Mouse (Mus musculus) ovary, adult 18-20 months (tissue): Measurements from ENCODE around the gene Krtap24-1.

Source experiments
- DNase-seq: peaks from one replicate; pipeline ENCODE4 v3.0.0; 2022; ENCODE audit warnings: low spot score, mixed read lengths

Gene Krtap24-1

GRCm38 (mm10) chr16:88611922-88612321 lies at the start of gene Krtap24-1:
TSS of gene Krtap24-1 (minus strand) at chr16:88612279.
- no peak for DNase-seq

- DNase-seq, result no peak
These were observed 45.3 kb upstream of the Krtap24-1 start for GRCm38 (mm10) chr16:88657426-88657825.

- no peak for DNase-seq
These were observed 39.9 kb upstream of the Krtap24-1 start for GRCm38 (mm10) chr16:88651952-88652351.

GRCm38 (mm10) chr16:88651082-88651481 lies 39.0 kb upstream of the Krtap24-1 start:
- no peak for DNase-seq

- no peak for DNase-seq
These were observed 35.3 kb upstream of the Krtap24-1 start, which contains the start of gene Krtap26-1 for GRCm38 (mm10) chr16:88647358-88647846. TSS of gene Krtap26-1 (minus strand) at chr16:88647796.

- no peak for DNase-seq
These were observed 34.5 kb upstream of the Krtap24-1 start for GRCm38 (mm10) chr16:88646366-88647111.

- no peak for DNase-seq
These were observed 28.0 kb upstream of the Krtap24-1 start for GRCm38 (mm10) chr16:88640053-88640452.

- DNase-seq, result no peak
These were observed 23.1 kb upstream of the Krtap24-1 start for GRCm38 (mm10) chr16:88635142-88635541.

GRCm38 (mm10) chr16:88631474-88631873 lies 19.4 kb upstream of the Krtap24-1 start:
- DNase-seq, result no peak

GRCm38 (mm10) chr16:88627566-88627965 lies 15.5 kb upstream of the Krtap24-1 start, which contains the start of gene 2310079G19Rik:
TSS of gene 2310079G19Rik (minus strand) at chr16:88627666.
- DNase-seq, result no peak

GRCm38 (mm10) chr16:88612712-88613111 lies 633 bp upstream of the Krtap24-1 start:
- DNase-seq, result no peak

GRCm38 (mm10) chr16:88604570-88604969 lies 7.5 kb downstream of the Krtap24-1 start:
- DNase-seq, result no peak

GRCm38 (mm10) chr16:88602464-88602863 lies 9.6 kb downstream of the Krtap24-1 start:
- no peak for DNase-seq

GRCm38 (mm10) chr16:88600303-88600702 lies 11.8 kb downstream of the Krtap24-1 start:
- no peak for DNase-seq

GRCm38 (mm10) chr16:88599504-88600237 lies 12.4 kb downstream of the Krtap24-1 start:
- no peak for DNase-seq

- DNase-seq, result no peak
These were observed 19.3 kb downstream of the Krtap24-1 start for GRCm38 (mm10) chr16:88592758-88593157.

GRCm38 (mm10) chr16:88583338-88583737 lies 28.7 kb downstream of the Krtap24-1 start:
- DNase-seq, result no peak

- no peak for DNase-seq
These were observed 36.0 kb downstream of the Krtap24-1 start for GRCm38 (mm10) chr16:88575885-88576679.

- no peak for DNase-seq
These were observed 39.1 kb downstream of the Krtap24-1 start for GRCm38 (mm10) chr16:88572904-88573404.

- no peak for DNase-seq
These were observed 41.9 kb downstream of the Krtap24-1 start for GRCm38 (mm10) chr16:88570136-88570535.

- no peak for DNase-seq
These were observed 42.3 kb downstream of the Krtap24-1 start for GRCm38 (mm10) chr16:88569732-88570131.

- DNase-seq, result no peak
These were observed 43.0 kb downstream of the Krtap24-1 start for GRCm38 (mm10) chr16:88569096-88569495.
